Mouse (Mus musculus) cortical plate, adult 2 months (tissue): ENCODE results near the gene Aip.

Experiments
- CTCF ChIP-seq: fragments of 200-500 bp; IDR thresholded peaks from 2 replicates; pipeline ENCODE4 v1.5.1; 2011; ENCODE audit warnings: mild to moderate bottlenecking, control low read depth, low read length; ENCODE audit not compliant: insufficient read depth; ENCODE audit errors: extremely low read depth
- POLR2A ChIP-seq: fragments of 200-500 bp; IDR thresholded peaks from 2 replicates; pipeline ENCODE4 v1.6.1; 2011; ENCODE audit warnings: mild to moderate bottlenecking, low read length, control low read depth; ENCODE audit not compliant: insufficient read depth; ENCODE audit errors: extremely low read depth

GRCm38 (mm10) chr19:4118350-4118749 is 7.3 kb downstream of the Aip start:
- no peak for TF ChIP-seq CTCF
- no peak for TF ChIP-seq POLR2A
